Mouse (Mus musculus): Measurements from ENCODE around the gene Plekhb2. TPM values are rescaled to one million over a fixed set of nuclear protein-coding genes. Genes with fewer than 3 reads are reported as not detected.

Gene Plekhb2
- polyA plus RNA-seq (2017; shearing (Covaris generic)): 100 to 1,000 TPM in 1 of 2 experiments, 10 to 100 TPM in 1; 97.8 to 143 TPM

DNA sequence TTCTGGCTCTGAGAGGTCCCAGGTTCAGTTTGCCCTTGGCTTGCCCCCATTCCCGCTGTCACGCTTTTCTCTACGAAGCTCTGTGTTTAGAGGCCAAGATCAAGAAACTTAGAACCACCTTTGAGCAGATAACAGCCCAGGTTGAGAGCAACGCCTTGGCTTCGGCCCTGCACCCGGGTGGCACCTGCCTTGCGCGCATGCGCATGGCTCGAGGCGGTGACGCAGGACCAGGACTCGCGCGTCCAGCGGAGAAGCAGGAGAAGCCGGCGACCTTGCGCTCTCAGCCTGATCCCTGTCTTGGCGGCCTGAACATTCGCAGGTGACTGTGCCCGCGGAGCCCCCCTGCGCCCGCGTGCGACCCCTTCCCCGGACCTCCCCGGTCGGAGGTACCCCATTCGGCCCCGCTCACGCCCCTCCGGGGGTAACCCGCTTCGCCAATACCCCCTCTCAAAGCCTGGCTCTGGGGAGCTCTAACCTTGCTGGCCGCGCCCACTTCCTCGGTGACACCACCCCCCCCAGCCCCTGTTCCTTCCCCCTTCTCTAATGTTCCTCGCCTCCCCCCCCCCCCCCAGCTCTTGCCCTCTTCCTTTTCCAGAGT lies at the start of gene Plekhb2:
Gene Plekhb2 (plus strand): TSS at position 232 of the 598 bp plus-strand sequence.

GRCm38 (mm10) chr1:34842887-34843618 lies 6.7 kb upstream of the Plekhb2 start, which contains the start of gene Fam168b:
Fam168b (minus strand) TSS chr1:34843065.

Other genes with a start within 250 kb of the Plekhb2 start
- 100 to 1,000 TPM in 1 of 2 experiments, 10 to 100 TPM in 1; 90.1 to 119 TPM for gene Fam168b, start 6.9 kb upstream of the Plekhb2 start, polyA plus RNA-seq (2017; shearing (Covaris generic))